Mouse (Mus musculus) heart, adult 2 months (tissue): ENCODE data around the gene Gm2a. TPM values are rescaled to one million over a fixed set of nuclear protein-coding genes. Genes with fewer than 3 reads are reported as not detected.

Source experiments
- DNase-seq, 2 experiments: peaks; one replicate each; pipeline ENCODE4 v3.0.0; 2021
- H3K27ac ChIP-seq: fragments of 200-600 bp; 2 replicates; pipeline ENCODE4 v1.8.1; 2022
- H3K27me3 ChIP-seq: fragments of 200-500 bp; 2 replicates; pipeline ENCODE4 v1.6.1; 2012; ENCODE audit warnings: mild to moderate bottlenecking, low read length, inconsistent platforms, mixed read lengths; ENCODE audit not compliant: control insufficient read depth, insufficient read depth
- H3K36me3 ChIP-seq: fragments of 200-500 bp; 2 replicates; pipeline ENCODE4 v1.6.1; 2012; ENCODE audit warnings: low read length, inconsistent platforms; ENCODE audit not compliant: control insufficient read depth, insufficient read depth
- H3K4me1 ChIP-seq: fragments of 200-500 bp; 2 replicates; pipeline ENCODE4 v1.6.1; 2011; ENCODE audit warnings: low read length; ENCODE audit not compliant: control insufficient read depth, insufficient read depth
- H3K4me3 ChIP-seq: fragments of 200-600 bp; 2 replicates; pipeline ENCODE4 v1.8.1; 2022
- H3K79me2 ChIP-seq: fragments of 200-500 bp; replicated peaks from 2 replicates; pipeline ENCODE4 v1.6.1; 2012; ENCODE audit warnings: mild to moderate bottlenecking, inconsistent platforms, low read length, moderate library complexity, mixed read lengths; ENCODE audit not compliant: control insufficient read depth, insufficient read depth
- H3K9ac ChIP-seq: fragments of 200-500 bp; 2 replicates; pipeline ENCODE4 v1.6.1; 2012; ENCODE audit warnings: low read depth, mild to moderate bottlenecking, control low read depth, inconsistent platforms, low read length, mixed read lengths
- CTCF ChIP-seq: fragments of 200-600 bp; IDR thresholded peaks from 2 replicates; pipeline ENCODE4 v1.8.1; 2022; ENCODE audit warnings: antibody characterized with exemption, mild to moderate bottlenecking, moderate library complexity
- EP300 ChIP-seq: fragments of 200-500 bp; IDR thresholded peaks from 2 replicates; pipeline ENCODE4 v1.6.1; 2011; ENCODE audit warnings: low read depth, low read length, control low read depth; ENCODE audit not compliant: insufficient read depth
- POLR2A ChIP-seq: fragments of 200-500 bp; IDR thresholded peaks from 2 replicates; pipeline ENCODE4 v1.6.1; 2011; ENCODE audit warnings: mild to moderate bottlenecking, low read depth, low read length, control low read depth; ENCODE audit not compliant: insufficient read depth
- WGBS: fragments of 180-500 bp; shearing (Covaris S2); methylation state at CpG from one replicate; pipeline ENCODE4 v1.1.7; 2018; 5-methylcytosine and 5-hydroxymethylcytosine counted together
- intact Hi-C: fragments of 180-260 bp; cut with DNase I; formaldehyde crosslinking; loops from one replicate; pipeline ENCODE4 v1.15.1; 2025
- polyA plus RNA-seq: library from polyadenylated mRNA; depleted of rRNA; stranded (reverse); fragments of >200 nt; gene quantifications from 2 replicates; pipeline ENCODE4 v1.2.3, GENCODE M21; 2012
- total RNA-seq, 2 experiments: library from RNA; stranded (reverse); gene quantifications; 2 replicates each; pipeline ENCODE4 v1.2.3; 2021

The Gm2a gene
- total and polyA plus RNA-seq, 3 experiments, result 10.3 to 19.8 (median 10.8) TPM

DNA sequence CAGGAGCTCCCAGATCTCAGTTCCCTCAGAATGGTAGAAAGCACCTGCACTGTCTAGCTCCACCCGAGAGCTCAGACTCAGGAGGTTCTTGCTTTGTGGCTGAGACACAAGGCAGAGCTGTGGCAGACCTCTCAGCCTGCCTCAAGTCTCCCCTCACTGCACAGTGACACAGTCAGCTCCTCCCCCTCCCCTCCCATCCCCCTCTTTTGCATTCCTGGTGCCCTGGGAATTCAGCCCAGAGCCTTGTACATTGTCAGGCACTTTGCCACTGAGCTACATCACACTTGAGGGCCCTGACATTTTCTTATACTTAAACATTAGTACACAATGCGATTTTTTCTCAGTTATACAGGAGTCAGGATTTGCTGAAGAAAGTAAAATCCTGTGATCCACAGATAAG is 28.9 kb upstream of the Gm2a start:
- no peaks in the 10 kb centered on the region for H3K4me1 ChIP-seq
- no peaks in the 10 kb centered on the region for H3K27me3 ChIP-seq
- H3K4me3 ChIP-seq, result no peak overlapping the region
- no peak for TF ChIP-seq CTCF
- TF ChIP-seq EP300, result peak; percentile 65; the same call in 1 of the 2 replicates
- no peak overlapping the region for H3K27ac ChIP-seq
- intact Hi-C loops, result no loop called here
- WGBS, result 35% methylated on average over 2 of the region's 2 CpGs
- no peaks in the 10 kb centered on the region; the same call in 1 of the 2 replicates for H3K36me3 ChIP-seq
- no peaks in the 10 kb centered on the region for H3K79me2 ChIP-seq
- DNase-seq, result peak in 1 of 2 experiments; percentile 29
- no peak overlapping the region for H3K9ac ChIP-seq

DNA sequence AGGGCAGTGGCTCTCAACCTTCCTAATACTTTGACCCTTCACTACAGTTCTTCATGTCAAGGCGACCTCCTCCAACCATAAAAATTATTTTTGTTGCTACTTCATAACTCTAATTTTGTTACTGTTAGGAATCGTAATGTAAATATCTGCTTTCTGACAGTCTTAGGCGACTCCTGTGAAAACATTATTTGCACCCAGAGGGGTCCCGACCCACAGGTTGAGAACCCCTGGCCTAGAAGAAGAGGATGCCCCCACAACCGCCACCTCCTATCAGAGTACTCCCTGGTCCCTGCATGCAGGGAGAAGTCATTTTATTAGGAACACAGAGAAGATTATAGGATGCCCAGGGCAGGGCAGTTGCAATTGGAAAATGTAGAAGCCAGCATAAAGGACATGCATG is 26.6 kb upstream of the Gm2a start:
- Histone ChIP-seq H3K4me3 (no peak overlapping the region), H3K9ac (no peak overlapping the region), H3K4me1 (peaks cover 4% of the 10 kb centered on the region), H3K79me2 (no peaks in the 10 kb centered on the region), H3K27me3 (no peaks in the 10 kb centered on the region), H3K27ac (no peak overlapping the region), H3K36me3 (no peaks in the 10 kb centered on the region; the same call in 1 of the 2 replicates)
- intact Hi-C loops, result no loop called here
- 95% methylated on average over 5 of the region's 5 CpGs for WGBS
- no peak for DNase-seq
- no peak for TF ChIP-seq CTCF
- no peak for TF ChIP-seq POLR2A
- no peak for TF ChIP-seq EP300

DNA sequence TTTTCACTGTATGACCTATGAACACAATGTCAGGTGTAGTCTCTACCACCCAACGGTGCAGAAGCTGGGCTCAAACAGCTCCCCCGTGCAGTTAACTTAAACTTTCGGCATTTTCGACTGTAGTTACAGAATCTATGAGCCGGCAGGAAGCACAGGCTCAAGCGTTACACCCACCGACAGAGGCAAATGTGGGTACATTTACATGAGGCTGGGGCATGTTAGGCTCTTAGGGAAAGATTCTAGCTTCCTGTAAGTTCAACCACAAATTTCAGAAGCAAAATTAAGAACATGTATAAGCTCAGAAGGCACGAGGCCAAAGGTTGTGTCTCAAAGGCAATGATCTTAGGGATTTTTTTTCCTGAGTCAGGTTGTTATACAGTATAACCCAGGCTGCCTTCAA is 25.4 kb upstream of the Gm2a start:
- H3K27me3 ChIP-seq, result no peaks in the 10 kb centered on the region
- peaks cover 2% of the 10 kb centered on the region for H3K36me3 ChIP-seq
- no peaks in the 10 kb centered on the region for H3K79me2 ChIP-seq
- no peak overlapping the region for H3K27ac ChIP-seq
- no peak for TF ChIP-seq CTCF
- no peak for TF ChIP-seq EP300
- TF ChIP-seq POLR2A, result no peak
- no peak overlapping the region for H3K9ac ChIP-seq
- intact Hi-C loops, result no loop called here
- no peak for DNase-seq
- 84% methylated on average over 8 of the region's 8 CpGs for WGBS
- H3K4me3 ChIP-seq, result no peak overlapping the region
- H3K4me1 ChIP-seq, result peaks cover 7% of the 10 kb centered on the region

DNA sequence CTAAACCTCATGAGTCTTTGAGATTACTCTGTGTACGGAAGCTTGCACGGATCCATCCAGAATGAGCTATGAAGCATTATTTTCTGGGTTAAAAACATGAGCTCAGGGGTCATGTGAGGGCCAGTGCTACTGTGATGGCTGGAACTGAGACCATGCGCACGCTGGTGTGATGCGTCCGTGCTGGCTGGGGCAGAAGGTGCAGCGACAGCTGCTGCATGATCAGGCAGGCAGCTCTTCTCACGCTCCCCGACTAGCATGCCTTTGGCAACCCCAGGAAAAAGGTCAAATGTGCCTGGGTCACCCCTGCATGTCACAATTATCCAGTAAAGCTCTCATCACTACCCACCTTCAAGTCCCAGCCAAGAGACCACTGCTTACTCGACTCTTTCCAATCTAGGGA is 24.7 kb upstream of the Gm2a start:
- H3K4me3 ChIP-seq, result no peak overlapping the region
- H3K9ac ChIP-seq, result no peak overlapping the region
- H3K27me3 ChIP-seq, result no peaks in the 10 kb centered on the region
- intact Hi-C loops, result no loop called here
- 58% methylated on average over 10 of the region's 10 CpGs for WGBS
- peaks cover 2% of the 10 kb centered on the region; the same call in 1 of the 2 replicates for H3K36me3 ChIP-seq
- DNase-seq, result no peak
- H3K27ac ChIP-seq, result peak overlapping the region; percentile 40
- TF ChIP-seq EP300, result no peak
- no peak for TF ChIP-seq CTCF
- TF ChIP-seq POLR2A, result no peak
- H3K4me1 ChIP-seq, result peaks cover 7% of the 10 kb centered on the region
- no peaks in the 10 kb centered on the region for H3K79me2 ChIP-seq

DNA sequence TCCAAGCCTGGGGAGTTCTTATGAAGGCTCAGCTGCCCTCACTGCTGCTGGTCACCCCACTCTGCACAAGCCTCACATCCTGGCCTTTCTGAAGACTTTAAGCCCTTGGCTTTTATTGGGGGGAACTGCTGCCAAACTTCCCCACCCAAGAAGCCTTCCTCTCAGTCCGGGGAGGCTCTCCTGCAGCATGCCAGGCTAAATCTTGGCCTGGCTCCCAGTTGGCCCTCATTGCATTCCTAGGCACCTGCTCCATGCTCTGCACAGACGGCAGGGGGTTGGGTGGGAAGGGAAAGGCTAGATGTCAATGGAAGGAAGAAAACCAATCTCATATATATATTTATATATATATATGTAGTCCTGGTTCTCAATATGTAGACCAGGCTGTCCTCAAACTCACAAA is 22.3 kb upstream of the Gm2a start:
- TF ChIP-seq CTCF (no peak), POLR2A (no peak), EP300 (no peak)
- peak; percentile 64 to 70 for DNase-seq
- Histone ChIP-seq H3K9ac (no peak overlapping the region), H3K4me3 (no peak overlapping the region), H3K79me2 (no peaks in the 10 kb centered on the region), H3K27me3 (no peaks in the 10 kb centered on the region), H3K27ac (peak overlapping the region; percentile 19; the same call in 1 of the 2 replicates), H3K4me1 (peaks cover 10% of the 10 kb centered on the region), H3K36me3 (peaks cover 2% of the 10 kb centered on the region; the same call in 1 of the 2 replicates)
- WGBS, result 24% methylated on average over 2 of the region's 2 CpGs
- intact Hi-C loops, result no loop called here

DNA sequence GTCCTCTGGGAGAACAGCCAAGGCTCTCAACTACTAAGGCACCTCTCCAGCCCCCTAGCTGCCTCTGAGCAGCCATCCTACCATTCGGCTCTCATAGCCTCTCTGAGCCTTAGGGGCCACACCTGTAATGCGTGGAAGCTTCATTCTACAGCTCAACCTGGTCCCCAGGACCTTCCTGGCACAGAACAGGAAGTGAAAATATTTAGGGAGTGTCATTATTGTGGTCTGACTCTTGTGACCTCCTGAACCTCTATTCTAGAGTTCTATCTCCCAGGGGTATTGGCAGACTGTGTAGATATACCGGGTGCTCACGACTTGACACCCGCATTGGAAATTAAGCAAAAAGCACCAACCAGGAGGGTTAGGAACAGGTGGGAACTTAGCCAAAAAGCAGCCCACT is 21.7 kb upstream of the Gm2a start:
- DNase-seq, result no peak
- intact Hi-C loops, result no loop called here
- Histone ChIP-seq H3K4me3 (no peak overlapping the region), H3K9ac (no peak overlapping the region), H3K79me2 (no peaks in the 10 kb centered on the region), H3K36me3 (peaks cover 2% of the 10 kb centered on the region; the same call in 1 of the 2 replicates), H3K4me1 (peaks cover 10% of the 10 kb centered on the region), H3K27me3 (no peaks in the 10 kb centered on the region), H3K27ac (peak overlapping the region; percentile 89)
- 62% methylated on average over 5 of the region's 5 CpGs for WGBS
- TF ChIP-seq POLR2A, result no peak
- TF ChIP-seq EP300, result no peak
